Mouse (Mus musculus) liver, postnatal 0 days (tissue): ENCODE results near the gene Tmem40. TPM values are rescaled to one million over a fixed set of nuclear protein-coding genes. Genes with fewer than 3 reads are reported as not detected.

Experiments used
- ATAC-seq: fragments of 200-750 bp; cut with Nextera tagmentation; 2 replicates; pipeline ENCODE4 v1.8.0; 2017; ENCODE audit warnings: mild to moderate bottlenecking, moderate library complexity
- DNase-seq: peaks from one replicate; pipeline ENCODE4 v3.0.0-alpha.2; 2016
- H3K27ac ChIP-seq: fragments of 300-500 bp; sonication (generic); 2 replicates; pipeline ENCODE4 v1.5.1; 2014; ENCODE audit warnings: antibody characterized with exemption, moderate library complexity, mild to moderate bottlenecking, low read depth
- H3K27me3 ChIP-seq: fragments of 300-500 bp; sonication (generic); 2 replicates; pipeline ENCODE4 v1.6.1; 2014; ENCODE audit warnings: low read length, control low read depth, mixed read lengths; ENCODE audit not compliant: insufficient read depth
- H3K36me3 ChIP-seq: fragments of 300-500 bp; sonication (generic); replicated peaks from 2 replicates; pipeline ENCODE4 v1.6.1; 2014; ENCODE audit warnings: mild to moderate bottlenecking, control low read depth, low read length, moderate library complexity, mixed read lengths; ENCODE audit not compliant: insufficient read depth
- H3K4me1 ChIP-seq: fragments of 300-500 bp; sonication (generic); 2 replicates; pipeline ENCODE4 v1.6.1; 2014; ENCODE audit warnings: antibody characterized with exemption, mild to moderate bottlenecking, control low read depth; ENCODE audit not compliant: insufficient read depth
- H3K4me2 ChIP-seq: fragments of 300-500 bp; sonication (generic); 2 replicates; pipeline ENCODE4 v1.6.1; 2014; ENCODE audit warnings: low read depth, mild to moderate bottlenecking, low read length, moderate library complexity, mixed read lengths
- H3K4me3 ChIP-seq: fragments of 300-500 bp; sonication (generic); 2 replicates; pipeline ENCODE4 v1.5.1; 2014; ENCODE audit warnings: low read depth, low read length
- H3K9ac ChIP-seq: fragments of 300-500 bp; sonication (generic); replicated peaks from 2 replicates; pipeline ENCODE4 v1.6.1; 2014; ENCODE audit warnings: mild to moderate bottlenecking, moderate library complexity
- H3K9me3 ChIP-seq: fragments of 300-500 bp; sonication (generic); 2 replicates; pipeline ENCODE4 v1.6.1; 2016; ENCODE audit warnings: mild to moderate bottlenecking, control low read depth, low read length, mixed read lengths
- CTCF ChIP-seq: sonication (generic); IDR thresholded peaks from 2 replicates; pipeline ENCODE4 v1.5.1; 2016; ENCODE audit warnings: antibody characterized with exemption, low read depth
- EP300 ChIP-seq: IDR thresholded peaks from 2 replicates; pipeline ENCODE4 v1.6.1; 2016; ENCODE audit warnings: antibody characterized with exemption, low read depth, mild to moderate bottlenecking
- WGBS: fragments of 180-500 bp; shearing (Covaris S2); extraction: QIAGEN DNeasy Blood & Tissue Kit; methylation state at CpG from one replicate; pipeline ENCODE4 v1.1.7; 2014; ENCODE audit not compliant: insufficient replicate concordance; 5-methylcytosine and 5-hydroxymethylcytosine counted together
- microRNA-seq: library from miRNA; unstranded; fragments of <30 nt; microRNA quantifications from one replicate; pipeline ENCODE4, GENCODE M21; 2016
- polyA plus RNA-seq: library from polyadenylated mRNA; unstranded; fragments of >200 nt; fragmentation: Nextera tagmentation; extraction: Ambion mirVana; gene quantifications from 2 replicates; pipeline ENCODE4 v1.2.1, GENCODE M21; 2015

The Tmem40 gene
- polyA plus RNA-seq, 1 experiment from 2014 or later = 21.2 TPM

DNA sequence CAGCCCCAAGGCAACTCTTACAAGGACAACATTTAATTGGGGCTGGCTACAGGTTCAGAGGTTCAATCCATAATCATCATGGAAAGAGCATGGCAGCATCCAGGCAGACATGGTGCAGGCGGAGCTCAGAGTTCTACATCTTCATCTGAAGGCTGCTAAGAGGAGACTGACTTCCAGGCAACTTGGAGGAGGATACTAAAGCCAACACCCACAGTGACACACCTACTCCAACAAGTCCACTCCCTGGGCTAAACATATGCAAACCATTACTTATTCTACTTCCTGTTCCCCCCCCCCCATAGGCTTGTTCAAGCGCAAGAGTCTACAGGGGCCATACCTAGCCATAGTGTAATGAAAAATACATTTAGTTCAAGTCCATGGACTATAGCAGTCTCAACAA, 77.9 kb downstream of the Tmem40 start:
- Histone ChIP-seq H3K9me3 (no peaks in the 10 kb centered on the region), H3K9ac (no peak overlapping the region), H3K27ac (no peak overlapping the region; the same call in 1 of the 2 replicates), H3K36me3 (no peaks in the 10 kb centered on the region), H3K4me1 (peaks cover 6% of the 10 kb centered on the region; the same call in 1 of the 2 replicates), H3K4me2 (no peak overlapping the region), H3K4me3 (no peak overlapping the region), H3K27me3 (no peaks in the 10 kb centered on the region)
- no peak for TF ChIP-seq CTCF
- TF ChIP-seq EP300 = no peak
- WGBS = 92% methylated on average over 2 of the region's 2 CpGs
- ATAC-seq (no peak), DNase-seq (no peak)

DNA sequence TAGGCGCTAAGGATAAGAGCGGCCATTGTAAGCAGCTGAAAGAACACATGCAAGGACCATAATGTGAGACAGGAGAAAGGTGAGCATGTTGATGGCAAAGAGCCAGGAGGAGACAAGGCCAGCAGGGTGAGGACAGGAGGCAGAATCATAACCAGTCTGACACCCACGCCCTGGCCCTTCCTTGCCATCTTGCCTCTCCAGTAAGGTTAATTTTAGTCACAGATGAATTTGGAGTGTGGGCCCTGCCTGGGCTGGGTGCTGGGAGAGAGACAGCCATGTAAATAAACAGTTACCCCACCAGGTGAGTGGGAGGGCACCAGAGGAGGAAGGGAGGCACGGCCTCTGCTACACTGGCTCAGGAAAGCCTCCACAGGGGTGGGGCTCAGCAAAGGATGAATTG, 81.1 kb downstream of the Tmem40 start:
- 73% methylated on average over 4 of the region's 4 CpGs for WGBS
- no peaks in the 10 kb centered on the region for H3K27me3 ChIP-seq
- DNase-seq (no peak), ATAC-seq (no peak)
- H3K4me3 ChIP-seq = no peak overlapping the region
- H3K4me1 ChIP-seq = peaks cover 14% of the 10 kb centered on the region
- TF ChIP-seq EP300 (no peak), CTCF (no peak)
- H3K36me3 ChIP-seq = no peaks in the 10 kb centered on the region
- H3K27ac ChIP-seq = no peak overlapping the region
- no peaks in the 10 kb centered on the region for H3K9me3 ChIP-seq
- H3K9ac ChIP-seq = no peak overlapping the region
- H3K4me2 ChIP-seq = no peak overlapping the region

Small RNA genes within 50 kb of the gene (microRNA-seq; reads per million reads assigned to microRNA genes)
- not detected for gene Mir7660

Other genes starting within 250 kb of the Tmem40 start
- 7.1 and 7.5 TPM in 2 replicates for gene Tsen2, start 217.7 kb downstream of the Tmem40 start, polyA plus RNA-seq
- gene Mkrn2os, start 169.8 kb downstream of the Tmem40 start, polyA plus RNA-seq = 14.8 and 16.5 TPM in 2 replicates
- 9.6 and 11.6 TPM in 2 replicates for gene Mkrn2, start 160.5 kb downstream of the Tmem40 start, polyA plus RNA-seq
- 39.6 and 43.5 TPM in 2 replicates for gene Raf1, start 85.8 kb downstream of the Tmem40 start, polyA plus RNA-seq
- gene Cand2, start 12.1 kb upstream of the Tmem40 start, polyA plus RNA-seq = 0.59 and 0.61 TPM in 2 replicates
- 1,354 and 1,414 TPM in 2 replicates for gene Rpl32, start 46.3 kb upstream of the Tmem40 start, polyA plus RNA-seq
- gene Efcab12, start 76.0 kb upstream of the Tmem40 start, polyA plus RNA-seq = 0.11 TPM in 1 of 2 replicates, not detected in the other
- gene Mbd4, start 91.0 kb upstream of the Tmem40 start, polyA plus RNA-seq = 4.1 and 4.6 TPM in 2 replicates
- 1.2 and 1.6 TPM in 2 replicates for gene Ift122, start 91.1 kb upstream of the Tmem40 start, polyA plus RNA-seq
- not detected in 2 replicates for gene Rho, start 169.3 kb upstream of the Tmem40 start, polyA plus RNA-seq
- gene H1foo, start 182.5 kb upstream of the Tmem40 start, polyA plus RNA-seq = not detected in 2 replicates
- gene Plxnd1, start 232.6 kb upstream of the Tmem40 start, polyA plus RNA-seq = 8.5 and 8.7 TPM in 2 replicates